Mouse (Mus musculus) heart, embryonic 11.5 days (tissue): ENCODE results near the gene Gipc1. TPM values are rescaled to one million over a fixed set of nuclear protein-coding genes. Genes with fewer than 3 reads are reported as not detected.

ENCODE experiments used
- ATAC-seq: fragments of 200-750 bp; cut with Nextera tagmentation; replicated peaks from 2 replicates; pipeline ENCODE4 v1.8.0; 2017; ENCODE audit warnings: moderate library complexity; ENCODE audit not compliant: insufficient number of reproducible peaks, low FRiP score, low TSS enrichment
- H3K27ac ChIP-seq: fragments of 300-500 bp; sonication (generic); 2 replicates; pipeline ENCODE4 v1.5.1; 2014; ENCODE audit warnings: mild to moderate bottlenecking, low read depth, low read length
- H3K27me3 ChIP-seq: fragments of 300-500 bp; sonication (generic); 2 replicates; pipeline ENCODE4 v1.6.1; 2014; ENCODE audit warnings: mild to moderate bottlenecking, low read length, mixed read lengths; ENCODE audit not compliant: control insufficient read depth, insufficient read depth
- H3K36me3 ChIP-seq: fragments of 300-500 bp; sonication (generic); 2 replicates; pipeline ENCODE4 v1.6.1; 2014; ENCODE audit warnings: mild to moderate bottlenecking, low read length, moderate library complexity, mixed read lengths; ENCODE audit not compliant: control insufficient read depth, insufficient read depth
- H3K4me1 ChIP-seq: fragments of 300-500 bp; sonication (generic); 2 replicates; pipeline ENCODE4 v1.6.1; 2014; ENCODE audit warnings: low read length; ENCODE audit not compliant: control insufficient read depth, insufficient read depth
- H3K4me2 ChIP-seq: fragments of 300-500 bp; sonication (generic); 2 replicates; pipeline ENCODE4 v1.6.1; 2014; ENCODE audit warnings: mild to moderate bottlenecking, moderate library complexity
- H3K4me3 ChIP-seq: fragments of 300-500 bp; sonication (generic); 2 replicates; pipeline ENCODE4 v1.5.1; 2014; ENCODE audit warnings: low read depth, low read length
- H3K9ac ChIP-seq: fragments of 300-500 bp; sonication (generic); 2 replicates; pipeline ENCODE4 v1.6.1; 2014; ENCODE audit warnings: mild to moderate bottlenecking, low read depth, low read length, moderate library complexity
- H3K9me3 ChIP-seq: fragments of 300-500 bp; sonication (generic); replicated peaks from 2 replicates; pipeline ENCODE4 v1.6.1; 2016; ENCODE audit warnings: low read length; ENCODE audit not compliant: control insufficient read depth
- WGBS: fragments of 180-500 bp; shearing (Covaris S2); extraction: QIAGEN DNeasy Blood & Tissue Kit; methylation state at CpG from one replicate; pipeline ENCODE4 v1.1.7; 2014; ENCODE audit not compliant: insufficient replicate concordance; 5-methylcytosine and 5-hydroxymethylcytosine counted together
- polyA plus RNA-seq: library from polyadenylated mRNA; unstranded; fragments of >200 nt; fragmentation: Nextera tagmentation; extraction: Ambion mirVana; gene quantifications from 2 replicates; pipeline ENCODE4 v1.2.1, GENCODE M21; 2014

Gipc1 gene
- polyA plus RNA-seq, 1 experiment from 2014 or later, result 171 TPM

DNA sequence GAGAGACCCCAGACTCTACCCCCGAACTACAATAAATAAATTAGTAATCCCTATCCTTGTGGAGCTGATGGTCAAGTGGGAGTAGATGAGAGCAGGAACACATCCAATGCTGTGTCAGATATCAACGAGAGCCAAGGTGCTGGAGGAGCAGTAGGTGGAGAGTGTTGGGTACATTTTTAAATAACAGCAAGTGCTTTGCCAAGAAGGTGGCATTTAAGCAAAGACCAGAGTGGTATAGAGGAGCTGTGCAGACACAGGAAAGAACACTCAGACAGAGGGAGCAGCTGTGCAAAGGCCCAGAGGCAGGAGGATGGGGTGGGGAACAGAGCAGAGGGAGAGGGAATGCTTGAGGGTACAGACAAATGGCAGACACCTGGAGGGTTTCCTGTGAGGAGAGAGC is 35.4 kb upstream of the Gipc1 start:
- Histone ChIP-seq H3K9ac (no peak overlapping the region), H3K9me3 (no peaks in the 10 kb centered on the region), H3K4me1 (no peaks in the 10 kb centered on the region), H3K27me3 (no peaks in the 10 kb centered on the region), H3K4me2 (no peak overlapping the region), H3K36me3 (peaks cover 14% of the 10 kb centered on the region), H3K4me3 (no peak overlapping the region), H3K27ac (no peak overlapping the region)
- ATAC-seq, result no peak
- WGBS, result 81% methylated on average over 2 of the region's 2 CpGs

DNA sequence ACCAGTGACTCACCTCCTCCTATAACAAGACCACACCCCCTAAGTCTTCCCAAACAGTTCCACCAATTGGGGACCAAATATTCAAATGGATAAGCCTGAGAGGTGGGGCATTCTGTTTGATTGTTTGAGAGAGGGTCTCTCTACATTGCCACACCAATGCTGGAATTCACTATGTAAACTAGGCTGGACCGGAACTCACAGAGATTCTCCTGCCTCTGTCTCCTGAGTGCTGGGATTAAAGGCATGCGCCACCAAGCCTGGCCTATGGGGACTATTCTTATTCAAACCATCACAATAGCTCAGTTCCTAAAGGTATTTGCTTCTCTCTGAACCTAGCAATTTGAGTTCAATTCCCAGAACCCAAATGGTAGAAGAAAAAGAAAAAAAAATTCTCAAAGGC is 33.9 kb upstream of the Gipc1 start:
- Histone ChIP-seq H3K9ac (no peak overlapping the region), H3K4me1 (peaks cover 3% of the 10 kb centered on the region; the same call in 1 of the 2 replicates), H3K27ac (no peak overlapping the region), H3K4me2 (no peak overlapping the region), H3K27me3 (no peaks in the 10 kb centered on the region), H3K36me3 (peaks cover 3% of the 10 kb centered on the region; the same call in 1 of the 2 replicates), H3K4me3 (no peak overlapping the region), H3K9me3 (no peaks in the 10 kb centered on the region)
- WGBS, result 90% methylated on average over 2 of the region's 2 CpGs
- no peak for ATAC-seq

DNA sequence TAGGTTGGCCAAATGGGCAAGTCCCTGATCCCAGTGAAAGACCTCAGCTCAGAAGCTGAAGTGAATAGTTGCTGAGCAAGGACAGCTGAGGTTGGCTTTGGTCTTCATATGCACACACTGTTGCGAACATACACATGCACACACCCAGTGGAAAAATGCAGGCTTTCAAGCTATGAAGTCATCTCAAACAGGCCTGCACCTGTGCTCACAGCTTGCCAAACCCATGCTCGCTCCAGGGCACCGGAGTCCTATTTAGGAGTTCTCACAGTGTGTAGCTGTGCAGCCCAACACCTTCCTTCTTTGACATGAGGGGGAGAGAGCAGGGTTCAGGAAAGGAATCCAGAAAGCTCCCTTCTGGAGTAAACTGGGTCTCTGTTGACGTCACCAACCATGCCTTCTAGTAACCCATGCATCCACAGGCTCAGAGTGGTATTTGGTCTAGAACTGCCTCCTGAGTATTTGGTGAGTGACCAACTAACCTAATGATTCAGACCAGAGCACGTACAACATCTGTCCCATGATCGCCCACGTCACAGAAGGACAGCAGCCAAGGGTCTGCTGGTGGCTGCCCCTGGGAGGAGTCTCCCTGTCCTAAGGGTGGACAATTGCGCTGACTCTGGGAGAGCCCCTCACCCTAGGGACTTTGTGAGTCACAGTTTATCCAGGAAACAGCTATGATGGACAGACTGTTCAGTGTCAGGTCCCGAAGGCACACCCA is 32.8 kb upstream of the Gipc1 start:
- Histone ChIP-seq H3K9me3 (no peaks in the 10 kb centered on the region), H3K4me1 (peaks cover 3% of the 10 kb centered on the region; the same call in 1 of the 2 replicates), H3K27me3 (no peaks in the 10 kb centered on the region), H3K27ac (no peak overlapping the region), H3K4me3 (no peak overlapping the region), H3K4me2 (no peak overlapping the region), H3K9ac (no peak overlapping the region), H3K36me3 (no peaks in the 10 kb centered on the region)
- 82% methylated on average over 9 of the region's 9 CpGs for WGBS
- no peak for ATAC-seq

DNA sequence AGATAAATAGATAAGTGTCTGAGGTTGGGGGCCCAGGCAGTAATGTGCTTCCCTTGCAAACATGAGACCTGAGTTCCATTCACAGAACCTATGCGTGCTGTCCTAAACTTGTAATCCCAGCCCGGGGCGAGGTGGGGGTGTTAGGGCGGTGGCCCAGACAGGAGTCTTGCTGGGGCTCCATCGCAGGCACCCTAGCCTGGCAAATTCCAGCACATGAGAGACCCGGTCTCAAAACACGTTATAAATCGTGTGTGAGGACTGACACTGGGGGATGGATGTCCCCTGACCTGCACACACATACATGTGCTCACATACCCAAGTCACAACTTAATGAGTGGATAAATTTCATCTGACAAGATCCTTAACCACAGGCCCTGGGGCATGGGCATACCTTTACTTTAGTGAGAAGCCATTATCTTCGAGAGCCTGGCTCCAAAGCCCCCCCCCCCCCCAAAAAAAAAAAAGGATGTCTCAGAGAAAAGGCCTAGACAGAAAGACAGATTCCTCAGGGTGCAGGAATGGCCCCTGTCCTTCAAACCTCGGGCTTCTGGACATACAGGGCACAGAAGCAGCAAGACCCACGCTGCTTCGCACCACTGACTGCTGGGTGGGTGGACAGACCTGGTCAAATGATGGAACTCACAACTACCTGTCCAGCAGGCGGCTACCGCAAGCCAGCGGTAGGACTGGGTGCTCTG is 30.6 kb upstream of the Gipc1 start:
- 51% methylated on average over 15 of the region's 15 CpGs for WGBS

DNA sequence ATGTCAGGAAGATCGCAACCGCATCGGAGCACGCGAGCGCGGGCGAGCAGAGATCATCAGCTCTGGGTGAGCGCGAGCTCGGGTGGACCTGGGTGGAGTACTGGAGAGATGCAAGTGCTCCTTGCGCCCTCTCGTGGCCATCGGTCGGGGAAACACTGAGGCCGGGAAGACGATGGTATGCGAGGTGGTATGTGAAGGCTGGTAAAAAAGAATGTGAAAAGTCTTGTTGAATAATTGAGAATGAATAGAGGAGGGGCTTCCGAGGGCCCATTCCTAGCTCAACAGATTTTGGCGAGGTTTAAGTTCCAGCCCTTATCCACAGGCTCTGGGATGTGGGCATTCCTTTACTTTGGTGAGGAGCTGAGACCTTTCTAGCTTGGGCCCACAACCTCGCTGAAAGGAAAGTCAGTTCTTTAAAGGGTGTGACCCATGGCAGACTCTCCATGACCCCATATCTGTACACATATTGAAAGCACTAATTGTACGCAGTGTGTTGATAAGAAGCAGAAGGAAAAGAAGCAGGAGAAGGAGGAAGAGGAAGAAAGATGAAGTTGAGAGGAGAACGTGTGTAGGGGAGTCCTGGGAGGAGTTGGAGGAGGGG is 30.0 kb upstream of the Gipc1 start:
- no peak overlapping the region for H3K27ac ChIP-seq
- H3K4me3 ChIP-seq, result peak overlapping the region; percentile 32
- 7% methylated on average over 23 of the region's 23 CpGs for WGBS
- ATAC-seq, result peak; percentile 62
- no peaks in the 10 kb centered on the region for H3K36me3 ChIP-seq
- H3K9ac ChIP-seq, result peak overlapping the region; percentile 67
- no peaks in the 10 kb centered on the region for H3K27me3 ChIP-seq
- H3K9me3 ChIP-seq, result no peaks in the 10 kb centered on the region
- H3K4me2 ChIP-seq, result peak overlapping the region; percentile 77
- peaks cover 3% of the 10 kb centered on the region; the same call in 1 of the 2 replicates for H3K4me1 ChIP-seq

More for the DNA sequence above, 30.6 kb upstream of the Gipc1 start:
- no peaks in the 10 kb centered on the region for H3K36me3 ChIP-seq
- H3K4me1 ChIP-seq, result peaks cover 3% of the 10 kb centered on the region; the same call in 1 of the 2 replicates
- H3K4me2 ChIP-seq, result peak overlapping the region; percentile 77
- H3K4me3 ChIP-seq, result peak overlapping the region; percentile 32
- H3K27me3 ChIP-seq, result no peaks in the 10 kb centered on the region
- ATAC-seq, result no peak
- peak overlapping the region; percentile 67 for H3K9ac ChIP-seq
- no peak overlapping the region for H3K27ac ChIP-seq
- no peaks in the 10 kb centered on the region for H3K9me3 ChIP-seq

DNA sequence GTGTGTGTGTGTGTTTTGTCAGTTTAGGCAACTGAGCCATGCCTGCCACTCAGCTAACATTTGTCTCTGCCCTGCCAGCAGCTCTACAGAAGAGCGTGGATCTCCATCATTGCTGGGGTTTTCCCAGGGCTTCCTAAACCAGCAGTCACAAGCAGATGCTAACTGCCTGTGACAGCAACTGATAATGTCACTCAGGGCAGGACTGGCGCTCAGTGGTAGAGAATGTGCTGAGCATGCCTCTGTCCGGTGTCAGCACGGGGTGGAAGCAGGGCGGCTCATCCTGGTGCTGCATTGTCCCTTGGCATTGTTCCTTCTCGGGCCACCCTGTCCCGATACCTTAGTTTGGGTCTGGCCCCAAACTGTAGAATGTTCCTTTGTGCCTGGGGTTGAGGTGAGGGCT is 28.9 kb upstream of the Gipc1 start:
- no peaks in the 10 kb centered on the region for H3K36me3 ChIP-seq
- H3K4me2 ChIP-seq, result no peak overlapping the region
- 59% methylated on average over 7 of the region's 7 CpGs for WGBS
- peaks cover 3% of the 10 kb centered on the region; the same call in 1 of the 2 replicates for H3K4me1 ChIP-seq
- no peaks in the 10 kb centered on the region for H3K9me3 ChIP-seq
- no peak overlapping the region for H3K4me3 ChIP-seq
- H3K27me3 ChIP-seq, result no peaks in the 10 kb centered on the region
- no peak overlapping the region for H3K9ac ChIP-seq
- ATAC-seq, result no peak
- H3K27ac ChIP-seq, result no peak overlapping the region

DNA sequence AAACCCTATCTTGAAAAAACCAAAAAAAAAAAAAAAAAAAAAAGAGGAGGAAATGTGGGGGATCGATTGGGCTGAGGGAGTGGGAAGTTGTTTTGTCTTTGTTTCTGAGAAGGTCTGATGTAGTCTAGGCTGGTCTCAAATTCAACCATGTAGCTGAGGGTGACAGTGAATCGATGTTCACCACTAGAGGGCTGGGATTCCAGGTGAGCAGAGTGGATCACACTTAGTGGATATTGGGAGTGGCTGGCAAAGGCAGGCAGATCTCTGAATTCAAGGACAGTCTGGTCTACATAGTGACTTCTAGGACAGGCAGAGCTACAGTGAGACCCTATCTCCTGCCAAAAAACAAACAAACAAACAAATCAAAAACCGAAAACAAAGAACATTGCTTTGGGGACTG is 27.7 kb upstream of the Gipc1 start:
- WGBS, result 30% methylated on average over 3 of the region's 3 CpGs
- H3K27ac ChIP-seq, result no peak overlapping the region
- no peak overlapping the region for H3K4me3 ChIP-seq
- ATAC-seq, result no peak
- no peaks in the 10 kb centered on the region for H3K36me3 ChIP-seq
- peaks cover 3% of the 10 kb centered on the region; the same call in 1 of the 2 replicates for H3K4me1 ChIP-seq
- no peak overlapping the region for H3K4me2 ChIP-seq
- no peak overlapping the region for H3K9ac ChIP-seq
- no peaks in the 10 kb centered on the region for H3K27me3 ChIP-seq
- no peaks in the 10 kb centered on the region for H3K9me3 ChIP-seq

DNA sequence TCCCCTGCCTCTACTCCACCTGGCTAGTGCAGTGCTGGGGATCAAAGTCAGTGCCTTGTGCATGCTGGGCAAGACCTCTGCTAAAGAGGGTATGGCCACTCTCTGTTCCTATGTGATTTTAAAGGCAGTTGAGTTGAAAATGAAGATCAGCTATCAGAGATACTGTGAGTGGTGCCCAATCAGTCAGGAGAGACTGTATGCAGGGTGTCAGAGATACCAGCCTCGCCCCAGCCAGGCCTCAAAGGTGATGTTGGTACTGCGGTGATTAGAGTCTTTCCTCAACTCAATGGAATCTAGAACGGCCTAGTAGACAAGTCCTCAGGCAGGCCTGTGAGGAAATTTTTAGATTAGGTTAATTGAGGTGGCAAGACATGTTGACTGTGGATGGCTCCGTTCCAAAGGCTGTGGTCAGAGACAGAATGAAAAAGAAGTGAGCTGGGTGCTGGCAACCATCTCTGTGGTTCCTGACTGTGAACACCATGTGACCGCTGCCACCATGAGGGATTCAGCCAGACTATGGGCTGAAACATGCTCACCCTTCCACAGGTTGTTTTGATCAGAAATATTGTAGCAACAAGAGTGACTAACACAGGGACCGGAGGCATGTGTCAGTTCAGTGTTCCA is 26.7 kb upstream of the Gipc1 start:
- Histone ChIP-seq H3K36me3 (no peaks in the 10 kb centered on the region), H3K4me1 (peaks cover 3% of the 10 kb centered on the region; the same call in 1 of the 2 replicates), H3K4me2 (no peak overlapping the region), H3K27ac (no peak overlapping the region), H3K27me3 (no peaks in the 10 kb centered on the region), H3K9ac (no peak overlapping the region), H3K4me3 (no peak overlapping the region), H3K9me3 (no peaks in the 10 kb centered on the region)
- no peak for ATAC-seq
- 77% methylated on average over 6 of the region's 6 CpGs for WGBS
